Mouse (Mus musculus) C2C12 (cell line): Measurements from ENCODE around the gene Rhbdd3. TPM values are rescaled to one million over a fixed set of nuclear protein-coding genes. Genes with fewer than 3 reads are reported as not detected.

Experiments
- H3K27me3 ChIP-seq: one replicate; pipeline ENCODE4 v1.6.1; 2011; ENCODE audit not compliant: control insufficient read depth, insufficient read depth, insufficient read length
- H3K36me3 ChIP-seq: one replicate; pipeline ENCODE4 v1.6.1; 2011; ENCODE audit not compliant: control insufficient read depth, insufficient read depth
- H3K4me3 ChIP-seq: one replicate; pipeline ENCODE4 v1.5.1; 2011; ENCODE audit warnings: mild to moderate bottlenecking, control low read depth; ENCODE audit not compliant: poor library complexity, insufficient read depth, severe bottlenecking
- H3K79me2 ChIP-seq: one replicate; pipeline ENCODE4 v1.6.1; 2011; ENCODE audit not compliant: control insufficient read depth, insufficient read depth
- H3K79me3 ChIP-seq: one replicate; pipeline ENCODE4 v1.6.1; 2011; ENCODE audit warnings: low read depth, control low read depth
- H3ac ChIP-seq: one replicate; pipeline ENCODE3; 2011; ENCODE audit warnings: low read depth; ENCODE audit not compliant: control insufficient read depth, insufficient read length
- CEBPB ChIP-seq: IDR thresholded peaks from one replicate; pipeline ENCODE4 v1.6.1; 2011; ENCODE audit warnings: low read depth, mild to moderate bottlenecking, control low read depth, moderate library complexity
- CTCF ChIP-seq: IDR thresholded peaks from one replicate; pipeline ENCODE4 v1.5.1; 2011; ENCODE audit not compliant: control insufficient read depth, insufficient read depth, insufficient read length
- FOSL1 ChIP-seq: IDR thresholded peaks from one replicate; pipeline ENCODE4 v1.8.0; 2011; ENCODE audit warnings: mild to moderate bottlenecking, low read length; ENCODE audit not compliant: poor library complexity, insufficient read depth, severe bottlenecking
- MAX ChIP-seq: IDR thresholded peaks from one replicate; pipeline ENCODE4 v1.6.1; 2011; ENCODE audit warnings: mild to moderate bottlenecking, control low read depth
- MYOD1 ChIP-seq: IDR thresholded peaks from one replicate; pipeline ENCODE4 v1.6.1; 2011; ENCODE audit warnings: low read depth; ENCODE audit not compliant: control insufficient read depth, insufficient read length
- MYOG ChIP-seq: IDR thresholded peaks from one replicate; pipeline ENCODE4 v1.6.1; 2011; ENCODE audit not compliant: control insufficient read depth, insufficient read length; ENCODE audit errors: extremely low read depth
- USF1 ChIP-seq: IDR thresholded peaks from one replicate; pipeline ENCODE4 v1.6.1; 2011; ENCODE audit warnings: low read depth, mild to moderate bottlenecking, control low read depth, moderate library complexity
- polyA plus RNA-seq: library from polyadenylated mRNA; unstranded; fragments of >200 nt; fragmentation: generic; extraction: Trizol; gene quantifications from one replicate; pipeline ENCODE4 v1.2.1, GENCODE M21; 2012; ENCODE audit warnings: missing spikeins

The Rhbdd3 gene
- polyA plus RNA-seq, 1 experiment = 12.0 TPM

DNA sequence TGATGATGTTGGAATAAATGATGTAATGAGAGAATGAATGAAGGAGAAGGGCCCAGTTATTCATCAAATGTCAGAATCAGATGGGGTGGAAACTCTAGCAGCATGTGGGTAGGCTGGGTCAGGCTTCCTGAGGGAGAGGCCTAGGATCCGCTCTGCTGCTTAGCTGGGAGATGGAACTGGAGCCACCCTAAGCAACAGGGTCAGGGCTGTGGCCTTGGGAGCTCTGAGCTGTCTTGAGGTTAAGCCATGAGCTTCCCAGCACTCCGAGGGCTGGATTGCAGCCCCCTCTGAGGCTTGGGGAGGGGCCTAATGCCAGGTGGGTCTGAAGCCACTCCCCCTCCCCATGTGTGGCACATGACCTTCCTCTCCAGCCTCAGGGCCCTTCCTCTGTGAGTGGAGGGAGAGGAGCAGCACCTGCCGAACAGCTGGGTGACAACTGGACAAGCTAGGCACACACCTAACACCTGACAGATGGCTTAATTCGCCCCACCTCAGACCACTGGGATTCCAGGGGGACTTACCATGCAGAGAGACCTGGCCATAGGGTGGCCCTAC lies 31.5 kb downstream of the Rhbdd3 start:
- H3K4me3 ChIP-seq = no peak overlapping the region
- H3K79me2 ChIP-seq = no peaks in the 10 kb centered on the region
- H3K79me3 ChIP-seq = no peaks in the 10 kb centered on the region
- no peaks in the 10 kb centered on the region for H3K36me3 ChIP-seq
- no peak overlapping the region for H3ac ChIP-seq
- H3K27me3 ChIP-seq = peaks cover 10% of the 10 kb centered on the region
- TF ChIP-seq MYOD1 (no peak), MAX (no peak), USF1 (no peak), CTCF (no peak), FOSL1 (no peak), MYOG (no peak), CEBPB (no peak)

DNA sequence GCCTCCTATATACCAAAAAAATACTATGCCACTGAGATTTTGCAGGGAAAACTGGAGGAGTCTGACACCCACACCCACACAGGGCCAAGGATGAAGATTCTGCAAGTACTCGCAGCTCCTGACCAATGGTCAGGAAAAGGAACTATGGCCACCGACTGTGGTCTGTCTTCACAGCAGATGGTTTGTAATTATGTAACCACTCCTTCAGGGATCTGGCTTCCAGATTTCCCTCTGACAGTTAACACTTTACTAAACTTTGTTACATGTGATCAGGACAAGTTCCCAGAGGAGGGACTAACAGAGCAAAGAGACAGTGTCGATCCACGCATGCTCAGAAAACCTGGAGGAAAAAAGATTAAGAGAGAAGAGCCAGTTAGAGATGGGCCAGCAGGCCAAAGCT lies 34.0 kb downstream of the Rhbdd3 start:
- Histone ChIP-seq H3ac (no peak overlapping the region), H3K79me3 (no peaks in the 10 kb centered on the region), H3K27me3 (peaks cover 26% of the 10 kb centered on the region), H3K79me2 (no peaks in the 10 kb centered on the region), H3K36me3 (no peaks in the 10 kb centered on the region), H3K4me3 (no peak overlapping the region)
- TF ChIP-seq MAX (no peak), MYOG (no peak), USF1 (no peak), FOSL1 (no peak), MYOD1 (no peak), CTCF (no peak), CEBPB (no peak)

- Histone ChIP-seq H3K4me3 (no peak overlapping the region), H3K27me3 (peaks cover 39% of the 10 kb centered on the region), H3K79me2 (no peaks in the 10 kb centered on the region), H3ac (no peak overlapping the region), H3K36me3 (no peaks in the 10 kb centered on the region), H3K79me3 (no peaks in the 10 kb centered on the region)
- TF ChIP-seq USF1 (no peak), CEBPB (no peak), MYOG (no peak), MAX (no peak), CTCF (no peak), MYOD1 (no peak)
These were observed 37.2 kb downstream of the Rhbdd3 start for GRCm38 (mm10) chr11:5135914-5136313.

DNA sequence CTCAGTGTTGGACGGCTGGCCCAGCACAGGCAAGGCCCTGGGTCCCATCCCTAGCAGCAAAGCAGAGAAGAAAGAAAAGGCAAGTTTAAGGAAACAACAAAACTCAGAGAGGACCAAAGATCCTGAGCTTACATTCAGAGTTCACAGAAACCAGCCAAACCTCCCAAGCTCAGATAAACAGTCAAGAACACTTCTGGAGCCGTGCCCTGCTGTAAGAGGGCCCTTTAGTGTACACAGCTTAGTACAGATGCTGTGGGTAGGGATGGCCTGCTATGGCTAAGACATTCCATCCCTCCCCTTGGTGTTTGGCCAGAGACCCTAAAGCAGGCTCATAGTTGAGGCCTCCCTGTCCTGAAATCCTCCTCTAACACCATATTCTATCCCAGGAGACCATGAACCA lies 39.9 kb downstream of the Rhbdd3 start:
- H3ac ChIP-seq = no peak overlapping the region
- TF ChIP-seq FOSL1 = no peak
- TF ChIP-seq MYOG = no peak
- no peak for TF ChIP-seq CEBPB
- TF ChIP-seq CTCF = no peak
- no peak for TF ChIP-seq MYOD1
- no peak for TF ChIP-seq MAX
- no peak for TF ChIP-seq USF1
- H3K27me3 ChIP-seq = peaks cover 39% of the 10 kb centered on the region
- H3K4me3 ChIP-seq = no peak overlapping the region
- H3K36me3 ChIP-seq = no peaks in the 10 kb centered on the region
- no peaks in the 10 kb centered on the region for H3K79me2 ChIP-seq
- H3K79me3 ChIP-seq = no peaks in the 10 kb centered on the region

DNA sequence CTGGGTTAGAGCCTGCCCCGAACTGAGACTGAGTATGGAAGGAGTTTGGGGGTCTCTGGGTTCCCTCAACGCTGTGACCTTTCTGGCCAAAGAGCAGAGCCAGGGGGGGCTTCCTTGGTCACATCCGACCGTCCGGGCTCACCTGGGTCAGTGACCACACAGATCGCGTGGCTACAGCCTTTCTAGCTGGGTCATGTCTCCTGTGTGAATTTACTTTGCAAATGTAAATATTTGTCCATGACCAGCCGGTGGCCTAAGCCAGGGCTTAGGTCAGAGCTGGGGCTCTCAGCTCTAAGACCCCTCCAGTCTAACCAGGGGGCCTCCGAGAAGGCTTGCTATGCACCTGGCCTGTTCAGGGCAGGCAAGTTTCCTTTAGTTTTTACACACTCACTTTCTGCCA lies 40.6 kb downstream of the Rhbdd3 start:
- TF ChIP-seq USF1 = no peak
- TF ChIP-seq CTCF = no peak
- TF ChIP-seq MAX = no peak
- no peak for TF ChIP-seq MYOD1
- no peak for TF ChIP-seq CEBPB

DNA sequence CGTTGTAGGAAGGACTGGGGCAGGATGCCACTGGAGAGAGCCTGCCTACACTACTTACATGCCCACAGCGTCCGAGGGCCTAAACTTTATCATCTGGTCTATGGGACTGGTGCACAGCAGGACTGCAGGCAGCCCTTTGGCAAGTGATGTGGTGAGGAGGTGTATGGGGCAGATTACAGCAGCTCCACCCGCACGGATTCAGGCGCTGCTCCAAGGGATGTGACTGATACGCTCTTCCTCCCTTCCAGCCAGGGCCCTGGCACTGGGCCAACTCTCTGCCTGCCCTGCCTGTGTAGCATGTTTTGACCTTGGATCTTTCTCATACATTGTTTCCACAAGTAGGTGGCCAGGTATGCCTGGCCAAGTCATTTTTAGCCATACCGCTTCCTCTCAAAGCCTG lies 41.9 kb downstream of the Rhbdd3 start:
- Histone ChIP-seq H3K4me3 (no peak overlapping the region), H3K79me3 (no peaks in the 10 kb centered on the region), H3K27me3 (peaks cover 29% of the 10 kb centered on the region), H3ac (no peak overlapping the region), H3K36me3 (no peaks in the 10 kb centered on the region), H3K79me2 (no peaks in the 10 kb centered on the region)
- TF ChIP-seq MAX (no peak), USF1 (no peak), MYOG (no peak), CTCF (no peak), CEBPB (no peak), FOSL1 (no peak), MYOD1 (no peak)

More for the DNA sequence above, 40.6 kb downstream of the Rhbdd3 start:
- H3K36me3 ChIP-seq = no peaks in the 10 kb centered on the region
- H3K79me3 ChIP-seq = no peaks in the 10 kb centered on the region
- peaks cover 34% of the 10 kb centered on the region for H3K27me3 ChIP-seq
- H3ac ChIP-seq = no peak overlapping the region
- H3K4me3 ChIP-seq = no peak overlapping the region
- no peaks in the 10 kb centered on the region for H3K79me2 ChIP-seq
